Mouse (Mus musculus) right cerebral cortex, adult 18-20 months (tissue): ENCODE measurements around the gene Slc31a1.

ENCODE experiments used
- DNase-seq: peaks from one replicate; pipeline ENCODE4 v3.0.0; 2022; ENCODE audit warnings: mixed read lengths

The Slc31a1 gene

GRCm38 (mm10) chr4:62364299-62364698 lies 3.8 kb downstream of the Slc31a1 start:
- DNase-seq, result no peak

DNA sequence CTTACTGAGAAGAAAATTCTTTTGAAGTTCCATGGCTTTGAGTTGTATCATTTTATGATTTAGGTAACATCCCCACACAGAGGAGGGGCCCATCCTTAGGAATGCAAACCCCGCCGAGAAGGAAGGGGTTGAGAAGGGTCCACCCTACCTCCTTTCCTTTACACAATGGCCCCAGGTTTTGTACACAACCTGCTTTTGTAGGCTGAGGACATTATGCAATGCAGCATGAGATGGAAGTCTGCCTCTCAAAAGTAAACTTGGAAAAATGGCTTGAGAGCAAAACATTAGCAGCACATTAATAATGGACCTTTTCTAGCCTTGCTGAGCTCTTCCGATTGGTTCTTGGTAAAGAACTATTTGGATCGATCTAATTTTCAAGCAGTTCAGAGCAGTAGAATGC lies 5.8 kb downstream of the Slc31a1 start:
- DNase-seq, result no peak

- no peak for DNase-seq
Observed at GRCm38 (mm10) chr4:62367586-62367985, 7.1 kb downstream of the Slc31a1 start.

- DNase-seq, result no peak
Observed at GRCm38 (mm10) chr4:62369091-62369490, 8.6 kb downstream of the Slc31a1 start.

DNA sequence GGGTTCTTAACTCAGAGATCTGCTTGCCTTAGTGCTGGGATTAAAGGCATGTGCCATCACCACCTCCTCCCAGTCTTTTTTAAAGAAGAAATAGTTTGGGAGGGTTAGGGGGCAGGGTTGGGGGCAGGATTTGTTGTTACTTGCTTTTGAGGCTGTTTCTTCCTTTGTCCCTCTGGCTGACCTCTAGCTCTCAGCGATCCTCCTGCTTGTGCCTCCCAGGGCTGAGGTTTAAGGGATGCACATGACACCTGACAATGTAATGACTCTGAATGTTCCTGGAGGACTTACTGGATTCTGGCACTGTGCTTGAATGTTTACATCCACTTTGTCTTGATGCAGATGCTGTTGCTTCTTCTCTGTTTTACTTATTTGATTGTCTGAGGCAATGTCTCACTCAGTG lies 11.9 kb downstream of the Slc31a1 start:
- DNase-seq, result no peak

GRCm38 (mm10) chr4:62372818-62373520 lies 12.4 kb downstream of the Slc31a1 start:
- DNase-seq, result no peak

GRCm38 (mm10) chr4:62373668-62374067 lies 13.1 kb downstream of the Slc31a1 start:
- no peak for DNase-seq

DNA sequence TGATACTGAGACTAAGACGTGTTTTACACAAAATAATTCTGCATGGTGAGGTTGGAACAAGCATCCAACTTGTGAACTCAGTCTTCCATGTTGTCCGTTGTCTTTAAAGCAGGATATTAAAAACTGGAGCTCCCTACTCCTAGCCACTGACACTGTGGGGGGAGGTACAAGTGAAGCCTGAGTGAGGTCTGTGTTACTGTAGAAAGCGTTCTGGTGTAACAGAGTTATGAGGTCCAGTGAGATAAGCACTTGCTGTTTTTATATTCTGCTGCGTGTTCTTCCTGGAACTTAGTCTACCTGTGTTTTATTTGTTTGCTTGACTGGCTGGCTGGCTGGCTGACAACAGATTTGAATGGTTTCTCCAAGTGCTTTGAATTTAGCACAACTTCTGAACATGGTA lies 13.8 kb downstream of the Slc31a1 start:
- DNase-seq, result no peak

DNA sequence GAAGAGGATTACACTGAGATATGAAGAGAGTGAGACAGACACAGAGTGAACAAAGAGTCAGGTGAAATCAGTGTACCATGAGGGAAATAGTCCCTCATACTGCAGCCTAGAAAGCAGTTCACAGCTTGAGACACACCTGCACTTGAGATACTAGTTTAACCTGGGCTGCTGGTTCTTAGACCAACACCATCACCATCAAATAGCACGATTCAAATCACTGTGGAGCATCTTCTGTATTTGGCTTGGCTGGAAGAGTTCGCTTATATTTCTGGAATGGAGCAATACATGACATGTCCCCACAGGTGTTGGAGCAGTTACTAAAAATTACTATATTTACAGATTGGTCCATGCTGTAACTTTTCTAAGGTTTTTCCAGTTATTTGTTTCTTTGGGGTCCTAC lies 15.6 kb downstream of the Slc31a1 start:
- no peak for DNase-seq

GRCm38 (mm10) chr4:62379724-62380381 lies 19.3 kb downstream of the Slc31a1 start:
- DNase-seq, result no peak

DNA sequence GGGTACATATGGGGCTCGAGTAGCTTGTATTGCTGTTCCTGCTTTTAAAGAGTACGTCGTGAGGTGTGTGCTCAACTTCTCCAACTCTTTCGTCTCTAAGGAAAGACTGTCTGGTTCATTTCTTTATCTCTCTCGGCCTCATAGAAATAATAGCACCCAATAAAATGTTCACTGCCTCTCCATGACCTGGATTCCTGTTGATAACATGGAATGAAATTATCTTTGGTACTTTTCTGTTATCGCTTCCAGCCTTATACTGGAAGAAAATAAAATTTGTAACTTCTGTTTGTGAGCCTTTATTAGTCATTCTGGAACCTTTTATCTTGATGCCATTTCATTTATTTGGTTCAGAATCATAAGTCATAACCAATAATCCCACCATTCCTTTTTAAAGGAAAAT lies 22.7 kb downstream of the Slc31a1 start:
- DNase-seq, result no peak

DNA sequence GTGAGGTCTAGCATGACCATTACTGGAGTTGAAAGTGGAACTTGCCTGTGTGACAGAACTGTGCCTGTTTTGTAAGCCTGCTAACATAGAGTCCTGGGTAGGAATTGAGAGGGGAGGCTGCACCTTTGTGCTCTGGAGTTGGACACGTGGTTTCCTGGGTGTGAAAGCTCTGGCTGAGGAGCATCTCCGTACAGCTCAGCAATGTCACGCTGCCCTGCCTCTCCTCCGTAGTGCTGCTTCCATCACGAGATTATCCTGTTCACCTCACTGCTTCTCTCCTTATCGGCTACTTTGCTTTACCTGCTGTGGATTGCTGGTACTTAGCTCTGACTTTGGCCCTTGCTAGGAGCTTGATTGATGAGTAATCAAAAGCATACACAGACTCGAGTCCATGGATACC lies 23.2 kb downstream of the Slc31a1 start:
- no peak for DNase-seq

DNA sequence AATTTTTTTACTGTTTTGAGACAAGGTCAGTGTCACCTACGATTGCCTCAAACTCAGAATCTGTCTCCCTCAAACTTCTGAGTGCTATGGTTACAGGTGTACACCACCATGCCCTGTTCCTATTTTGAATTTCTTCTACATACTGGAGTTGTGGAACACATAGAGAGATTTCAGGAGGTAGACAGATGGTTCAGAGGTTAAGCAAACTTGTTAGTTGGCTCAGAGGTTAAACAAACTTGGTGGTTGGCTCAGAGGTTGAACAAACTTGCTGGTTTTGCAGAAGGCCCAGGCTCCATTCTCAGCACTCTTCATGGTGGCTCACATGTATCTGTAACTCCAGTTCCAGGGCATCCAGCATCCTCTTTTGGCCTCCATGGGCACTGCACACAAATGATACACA lies 23.6 kb downstream of the Slc31a1 start:
- DNase-seq, result no peak

DNA sequence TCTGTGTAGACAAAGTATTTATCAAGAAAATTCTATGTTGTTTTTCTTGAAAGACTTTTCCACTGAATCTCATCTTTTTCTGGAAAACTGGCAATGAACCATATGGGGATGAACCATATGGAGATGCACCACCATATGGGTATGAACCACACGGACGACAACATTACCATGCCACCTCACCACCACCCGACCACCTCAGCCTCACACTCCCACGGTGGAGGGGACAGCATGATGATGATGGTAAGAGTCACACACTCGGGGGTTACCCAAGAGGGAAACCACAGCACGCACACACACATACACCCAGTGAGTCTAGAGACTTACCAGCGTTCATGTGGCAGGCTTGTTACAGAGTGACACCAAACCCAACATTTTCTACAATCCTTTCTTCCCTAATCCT lies 24.9 kb downstream of the Slc31a1 start:
- peak; percentile 31 for DNase-seq

DNA sequence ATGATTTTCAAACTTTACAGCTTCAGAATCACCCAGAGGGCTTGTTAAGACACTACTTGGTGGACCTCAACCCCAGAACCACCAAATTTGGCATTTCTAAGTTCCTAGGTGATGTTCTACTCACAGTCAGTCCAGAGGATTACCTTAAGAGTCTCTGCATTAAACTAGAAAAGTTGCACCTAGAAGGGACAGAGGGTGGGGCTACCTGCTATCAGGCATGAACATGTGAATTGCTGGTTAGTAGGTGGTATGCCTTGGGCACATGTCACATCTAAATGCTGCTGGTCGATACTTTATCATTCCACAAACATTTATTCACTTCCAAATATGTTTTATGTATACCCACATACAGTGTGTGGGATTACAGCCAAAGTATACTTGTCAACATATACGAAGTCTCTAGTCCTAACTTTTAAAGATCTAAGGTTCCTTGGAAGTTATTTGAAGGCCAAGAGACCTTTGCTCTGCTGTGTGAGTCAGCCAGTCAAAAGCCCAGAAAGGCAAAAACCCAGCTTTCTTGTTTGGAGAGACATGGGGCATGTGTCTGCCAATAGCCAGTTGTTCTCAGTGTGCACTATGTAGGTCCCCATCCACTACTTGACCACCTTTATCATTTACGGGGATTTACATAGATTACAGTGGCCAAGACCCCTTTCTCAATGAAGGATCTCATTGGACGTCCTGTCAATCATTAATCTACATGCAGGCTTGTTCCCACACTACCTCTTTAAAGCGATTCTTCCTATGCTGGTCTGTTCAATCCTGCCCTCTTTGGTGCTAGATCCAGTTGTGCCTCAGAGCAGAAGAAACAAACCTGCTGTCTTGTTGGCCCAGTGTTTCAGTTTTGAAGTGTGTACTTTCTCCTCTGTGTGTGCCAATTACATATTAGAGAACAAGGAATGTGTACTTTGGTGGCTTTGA lies 29.3 kb downstream of the Slc31a1 start:
- no peak for DNase-seq

DNA sequence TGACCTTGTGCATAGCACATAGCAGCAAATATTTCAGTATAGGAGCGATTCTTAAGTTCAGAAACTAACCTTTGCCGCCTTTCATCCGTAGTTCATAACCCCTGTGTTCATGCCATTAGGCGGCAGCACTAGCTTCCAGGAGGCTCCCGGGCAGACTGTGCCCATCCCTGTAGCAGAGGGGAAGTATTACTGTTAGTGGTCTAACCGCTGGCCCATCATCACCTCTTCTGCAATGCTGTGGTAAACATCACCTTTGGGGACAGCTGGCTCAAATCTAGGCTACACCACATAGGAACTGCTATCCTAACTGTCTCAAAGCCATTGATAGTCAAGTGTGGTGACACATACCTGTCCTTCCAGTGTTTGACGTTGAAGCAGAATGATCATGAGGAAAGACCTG lies 31.4 kb downstream of the Slc31a1 start:
- no peak for DNase-seq

GRCm38 (mm10) chr4:62393459-62393858 lies 32.9 kb downstream of the Slc31a1 start:
- no peak for DNase-seq

DNA sequence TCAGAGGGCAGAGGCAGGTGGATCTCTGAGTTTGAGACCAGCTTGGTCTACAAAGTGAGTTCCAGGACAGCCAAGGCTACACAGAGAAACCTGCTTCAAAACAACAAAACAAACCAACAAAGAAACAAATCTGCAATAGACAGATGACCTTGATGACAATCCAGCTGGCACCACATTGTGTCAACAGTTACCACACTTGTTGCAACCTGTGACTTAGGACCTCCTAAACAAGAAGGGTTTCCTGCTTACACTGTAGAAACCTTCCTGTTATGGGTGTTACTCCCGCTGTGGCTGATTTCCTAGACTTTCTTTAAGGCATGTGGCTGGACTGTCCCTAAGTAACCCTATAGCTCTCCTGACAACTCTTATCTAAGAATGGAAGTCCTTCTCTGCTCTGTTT lies 35.3 kb downstream of the Slc31a1 start:
- DNase-seq, result no peak

- DNase-seq, result no peak
Observed at GRCm38 (mm10) chr4:62397616-62398365, 37.3 kb downstream of the Slc31a1 start.

GRCm38 (mm10) chr4:62398956-62399355 lies 38.4 kb downstream of the Slc31a1 start:
- DNase-seq, result peak; percentile 12

- no peak for DNase-seq
Observed at GRCm38 (mm10) chr4:62406133-62406532, 45.6 kb downstream of the Slc31a1 start.

DNA sequence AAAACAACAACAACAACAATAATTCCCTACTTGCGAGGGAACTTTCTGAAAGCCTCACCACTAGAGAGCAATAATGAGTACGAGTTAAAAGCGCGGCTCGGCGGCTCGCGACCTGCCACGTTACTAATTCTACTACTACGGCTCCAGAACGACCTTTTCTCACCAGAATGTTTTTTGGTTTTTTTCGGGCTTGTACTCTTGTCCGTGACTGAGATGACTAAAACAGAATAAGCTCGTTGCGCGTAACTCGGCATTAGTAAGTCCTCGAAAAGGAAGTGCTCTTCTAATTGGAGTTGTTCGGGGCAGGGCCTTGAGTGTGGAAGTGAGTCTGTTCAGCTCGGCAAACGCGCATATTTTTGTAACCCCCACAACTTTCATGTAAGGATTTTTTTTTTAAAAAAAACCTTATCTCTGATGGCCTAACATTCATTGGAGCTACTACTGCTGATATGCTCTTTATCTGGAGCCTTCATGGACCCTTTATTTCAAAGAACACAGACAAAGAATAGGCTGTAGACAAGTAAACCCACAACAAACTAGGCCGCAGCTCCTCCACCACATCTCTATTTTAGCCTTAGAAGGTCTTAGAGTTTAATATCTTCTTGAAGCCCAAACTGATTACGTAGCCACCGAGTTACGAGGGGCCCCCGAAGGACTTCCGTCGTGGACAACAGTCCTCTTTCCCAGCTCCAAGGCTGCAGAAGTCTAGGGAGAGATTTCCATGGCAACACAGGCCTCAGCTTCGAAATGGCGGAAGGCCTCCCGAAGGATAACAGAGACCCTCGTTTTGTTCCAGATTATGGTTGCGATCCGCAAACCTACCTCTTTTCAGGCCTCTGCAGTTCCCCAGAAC lies 47.4 kb downstream of the Slc31a1 start:
- peak; percentile 64 for DNase-seq
